Mouse (Mus musculus) ovary, postnatal 36 days (tissue): Measurements from ENCODE around the gene Endog.

Source experiments
- DNase-seq: peaks from one replicate; pipeline ENCODE4 v3.0.0; 2022; ENCODE audit warnings: low spot score, mixed read lengths

The Endog gene

GRCm38 (mm10) chr2:30211408-30212168, 40.3 kb downstream of the Endog start:
- DNase-seq = no peak

GRCm38 (mm10) chr2:30212169-30212545, 40.9 kb downstream of the Endog start:
- no peak for DNase-seq

GRCm38 (mm10) chr2:30212951-30213350, 41.7 kb downstream of the Endog start:
- no peak for DNase-seq

- DNase-seq = no peak
These were observed 43.5 kb downstream of the Endog start for GRCm38 (mm10) chr2:30214745-30215144.

- DNase-seq = no peak
These were observed 44.2 kb downstream of the Endog start for GRCm38 (mm10) chr2:30215493-30215892.

- DNase-seq = no peak
These were observed 45.0 kb downstream of the Endog start for GRCm38 (mm10) chr2:30216293-30216692.
